Mouse (Mus musculus): ENCODE measurements around the gene Xpo5. TPM values are rescaled to one million over a fixed set of nuclear protein-coding genes. Genes with fewer than 3 reads are reported as not detected.

Xpo5 gene
- 10 to 100 TPM; 39.5 to 54.2 (median 46.8) TPM for total RNA-seq (2022)

DNA sequence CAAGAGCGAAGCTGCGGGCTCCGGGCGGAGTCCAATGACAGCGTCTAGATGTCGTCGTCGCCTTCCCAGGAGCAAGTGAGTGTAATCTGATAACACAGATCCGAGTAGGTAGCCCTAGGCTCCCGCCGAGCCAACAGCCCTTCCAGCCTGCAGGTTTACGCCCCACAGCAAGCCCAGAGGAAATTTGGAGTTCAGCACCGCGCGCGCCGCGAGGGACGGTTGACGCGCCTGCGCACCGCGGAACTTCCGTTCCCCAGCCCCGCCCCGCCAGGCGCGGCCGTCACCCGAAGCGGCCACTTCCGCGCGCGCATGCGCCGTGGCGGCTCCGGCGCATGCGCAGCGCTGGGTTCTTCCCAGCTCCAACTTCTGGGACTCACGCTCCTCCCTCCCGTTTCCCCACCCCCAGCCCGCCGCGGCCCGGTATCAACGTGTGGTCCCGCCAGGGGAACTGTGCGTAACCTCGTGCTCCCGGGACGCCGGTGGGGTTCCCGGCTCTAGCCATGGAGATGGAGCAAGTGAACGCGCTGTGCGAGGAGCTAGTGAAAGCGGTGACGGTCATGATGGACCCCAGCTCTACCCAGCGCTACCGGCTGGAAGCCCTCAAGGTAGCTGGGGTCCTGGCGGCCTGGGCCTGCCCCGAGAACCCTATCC, at the start of gene Xpo5, which contains the start of gene Polh:
Gene Xpo5 (plus strand): TSS at position 362 of the 651 bp plus-strand sequence.
Gene Polh (minus strand): TSS at position 225 of the 651 bp plus-strand sequence.
- peak; percentile 86 to 90 for DNase-seq (ENCODE audit: low spot score in 2 of 2)

DNA sequence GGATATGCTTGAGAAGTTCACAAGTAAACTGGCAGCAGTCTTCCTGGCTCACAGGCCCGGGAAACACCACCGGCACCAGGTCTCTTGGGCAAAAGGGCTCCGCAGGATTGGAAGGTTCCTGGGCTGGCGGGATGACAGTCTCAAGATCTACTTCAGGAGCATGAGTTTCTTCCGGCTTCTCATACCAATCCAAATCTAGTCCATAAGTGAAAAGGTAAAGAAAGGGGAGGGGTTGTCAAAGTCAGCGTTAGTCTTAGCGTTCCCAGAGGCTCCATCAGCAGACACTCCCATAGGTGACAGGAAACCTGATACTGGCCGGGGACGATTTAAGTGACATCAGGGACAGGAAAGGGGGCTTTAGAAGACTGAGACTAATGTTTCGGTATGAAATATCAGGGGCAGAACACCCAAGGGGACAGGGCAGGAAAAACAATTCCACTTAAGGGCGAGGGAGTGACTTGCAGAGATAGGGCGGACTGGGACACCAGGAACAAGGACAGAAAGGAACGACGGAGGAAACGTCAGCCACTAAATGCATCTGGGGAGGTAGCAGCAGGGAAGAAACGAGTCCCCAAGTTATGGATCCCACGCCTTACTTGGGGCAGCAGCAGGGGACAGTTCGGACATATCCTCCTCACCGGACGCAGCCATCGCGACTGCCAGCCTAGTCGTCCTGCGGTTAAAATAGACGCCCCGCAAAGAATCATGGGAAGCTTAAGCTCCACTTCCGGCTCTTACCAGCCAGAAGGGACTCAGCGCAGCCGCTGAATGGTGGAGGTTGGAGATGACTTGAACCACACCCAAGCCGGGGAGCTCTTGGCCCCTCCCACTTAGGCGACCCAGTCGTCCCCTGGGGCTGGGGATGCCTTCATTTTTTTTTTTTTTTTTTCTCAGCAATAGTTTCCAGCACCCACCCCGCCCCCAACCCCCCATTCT, 49.5 kb upstream of the Xpo5 start, which contains the start of gene Mad2l1bp:
Gene Mad2l1bp (minus strand): TSS at position 707 of the 936 bp plus-strand sequence.
- DNase-seq (ENCODE audit: low spot score in 2 of 2), result peak; percentile 84

DNA sequence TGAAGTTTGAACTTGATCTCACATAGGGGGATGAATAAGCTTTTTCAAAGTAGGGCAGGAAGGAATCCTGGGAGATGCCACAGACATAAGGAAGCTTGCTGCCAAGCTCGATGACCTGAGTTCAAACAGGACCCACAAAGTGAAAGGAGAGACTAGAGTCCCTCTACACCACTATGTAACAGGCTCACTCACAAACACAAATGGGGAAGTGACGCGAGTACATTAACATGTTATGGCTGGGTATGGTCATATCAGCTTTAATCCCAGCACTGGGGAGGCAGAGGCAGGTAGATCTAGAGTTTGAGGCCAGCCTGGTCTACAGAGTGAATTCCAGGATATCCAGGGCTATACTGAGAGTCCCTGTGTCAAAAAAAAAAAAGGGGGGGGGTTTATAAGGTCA, 48.2 kb upstream of the Xpo5 start:
- DNase-seq (ENCODE audit: low spot score in 2 of 2), result no peak

DNA sequence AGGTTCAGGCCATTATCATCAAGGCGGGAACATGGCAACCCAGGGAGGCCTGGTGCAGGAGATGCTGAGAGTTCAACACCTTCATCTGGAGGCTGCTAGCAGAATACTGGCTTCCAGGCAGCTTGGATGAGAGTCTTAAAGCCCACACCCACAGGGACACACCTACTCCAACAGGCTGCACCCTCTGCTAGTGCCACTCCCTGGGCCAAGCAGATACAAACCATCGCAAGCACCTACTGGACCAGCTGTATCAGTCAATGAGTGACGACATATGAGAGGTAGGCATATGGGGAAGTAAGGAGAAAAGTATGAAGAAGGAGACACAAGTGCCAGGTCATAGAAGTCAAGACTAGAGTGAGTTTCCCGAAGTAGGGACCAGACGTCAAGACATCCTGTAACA, 45.9 kb upstream of the Xpo5 start:
- DNase-seq (ENCODE audit: low spot score in 2 of 2), result no peak

DNA sequence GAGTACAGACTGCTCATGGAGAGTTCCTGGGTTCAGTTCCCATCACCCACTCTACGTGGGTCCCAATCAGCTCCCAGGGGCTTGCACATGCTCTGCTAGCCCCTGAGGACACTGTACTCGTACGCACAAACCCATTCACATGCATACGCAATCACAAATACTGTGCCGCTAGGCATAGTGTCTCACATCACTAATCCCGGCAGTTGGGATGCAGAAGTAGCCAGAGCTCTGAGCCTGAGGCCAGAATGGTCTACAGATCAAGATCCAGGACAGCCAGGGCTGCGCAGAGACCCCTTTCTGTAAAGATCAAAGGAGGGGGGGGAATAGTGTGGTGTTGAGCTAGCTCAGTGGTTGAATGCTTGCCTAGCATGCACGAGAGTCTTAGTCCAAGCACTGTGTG, 45.5 kb upstream of the Xpo5 start:
- no peak for DNase-seq (ENCODE audit: low spot score in 2 of 2)

DNA sequence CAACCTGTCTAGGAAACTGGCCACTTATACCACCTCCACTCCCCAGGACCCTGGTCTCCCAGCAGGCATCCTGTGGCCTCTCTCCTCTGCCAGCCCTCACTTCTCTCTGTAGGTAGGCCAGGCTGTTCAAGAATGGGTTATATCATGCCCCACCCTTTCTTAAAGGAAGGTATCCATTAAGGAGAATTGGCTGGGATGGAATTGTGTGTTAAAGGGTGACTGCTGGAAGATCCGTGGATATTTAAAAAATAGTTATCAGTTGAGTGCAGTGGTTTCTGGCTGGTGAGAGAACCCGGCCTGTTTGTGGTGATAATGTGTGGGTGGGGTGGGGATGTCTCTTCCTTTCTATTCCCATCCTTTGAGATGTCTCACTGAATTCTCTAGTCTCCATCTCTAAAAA, 43.3 kb upstream of the Xpo5 start:
- no peak for DNase-seq (ENCODE audit: low spot score in 2 of 2)

DNA sequence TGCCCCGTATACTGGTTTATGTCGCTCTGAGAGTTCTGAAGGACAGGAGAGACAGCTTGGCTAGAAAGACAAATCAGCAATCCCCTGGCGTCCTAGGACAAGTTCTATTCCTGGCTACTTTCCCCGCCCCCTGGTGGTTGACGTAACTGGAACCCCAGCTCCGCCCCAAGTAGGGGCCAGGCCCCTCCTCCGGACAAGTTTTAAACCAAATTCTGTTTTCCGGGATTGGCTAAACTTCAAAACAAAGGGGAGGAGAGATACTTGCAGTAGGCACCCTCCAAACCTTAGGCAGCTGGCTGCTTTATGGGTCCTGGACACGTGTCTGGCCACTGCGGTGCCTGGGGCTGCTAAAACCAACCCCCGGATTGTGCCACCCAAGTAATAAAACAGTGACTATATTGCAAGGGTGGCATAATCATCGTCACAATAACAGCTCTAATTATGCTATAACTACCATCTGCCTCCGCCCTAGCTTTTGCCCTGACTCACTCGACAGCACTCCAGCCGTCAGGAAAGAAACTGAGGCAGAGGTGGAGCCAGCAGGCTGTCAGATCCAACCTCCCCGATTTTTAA, 42.4 kb upstream of the Xpo5 start:
- DNase-seq (ENCODE audit: low spot score in 2 of 2), result peak; percentile 84 to 87

DNA sequence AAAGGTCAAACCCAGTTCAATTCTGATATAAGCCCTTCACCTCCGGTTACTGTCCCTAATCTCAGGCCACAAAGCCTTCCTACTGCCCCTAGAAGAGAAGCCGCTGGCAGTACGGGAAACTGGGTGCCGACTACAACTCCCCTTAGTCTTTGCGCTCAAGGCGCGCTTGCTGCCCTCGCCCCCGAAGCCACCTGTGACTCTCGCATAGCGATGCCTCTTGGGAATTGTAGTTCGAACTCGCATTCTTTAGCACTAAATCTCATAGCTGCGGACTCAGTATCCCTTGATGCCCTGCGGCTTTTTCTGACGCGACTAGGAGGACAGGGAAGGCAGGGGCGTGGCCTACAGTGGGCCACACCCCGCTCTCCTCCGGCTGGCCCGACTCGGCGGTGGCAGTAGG, 41.9 kb upstream of the Xpo5 start, which contains the start of gene Gtpbp2:
Gene Gtpbp2 (plus strand): TSS at position 347 of the 400 bp plus-strand sequence.
- DNase-seq (ENCODE audit: low spot score in 2 of 2), result peak; percentile 96 to 99

DNA sequence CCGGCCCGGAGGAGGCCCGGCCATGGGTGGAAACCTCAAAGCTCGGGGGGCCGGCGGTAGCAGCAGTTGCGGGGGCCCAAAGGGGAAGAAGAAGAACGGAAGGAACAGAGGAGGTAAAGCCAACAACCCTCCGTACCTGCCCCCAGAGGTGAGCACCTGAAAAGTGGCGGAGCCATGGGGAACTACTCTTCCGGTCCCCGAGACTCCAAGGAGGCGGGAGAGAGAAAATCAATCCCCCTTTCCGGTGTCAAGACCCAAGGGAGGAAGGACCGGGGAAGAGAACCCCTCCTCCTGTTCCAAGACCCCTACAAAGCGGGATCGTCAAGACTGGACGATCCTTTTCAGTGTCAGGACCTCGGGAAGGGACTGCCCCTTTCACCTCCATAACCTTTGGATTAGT, 41.4 kb upstream of the Xpo5 start:
- no peak for DNase-seq (ENCODE audit: low spot score in 2 of 2)

DNA sequence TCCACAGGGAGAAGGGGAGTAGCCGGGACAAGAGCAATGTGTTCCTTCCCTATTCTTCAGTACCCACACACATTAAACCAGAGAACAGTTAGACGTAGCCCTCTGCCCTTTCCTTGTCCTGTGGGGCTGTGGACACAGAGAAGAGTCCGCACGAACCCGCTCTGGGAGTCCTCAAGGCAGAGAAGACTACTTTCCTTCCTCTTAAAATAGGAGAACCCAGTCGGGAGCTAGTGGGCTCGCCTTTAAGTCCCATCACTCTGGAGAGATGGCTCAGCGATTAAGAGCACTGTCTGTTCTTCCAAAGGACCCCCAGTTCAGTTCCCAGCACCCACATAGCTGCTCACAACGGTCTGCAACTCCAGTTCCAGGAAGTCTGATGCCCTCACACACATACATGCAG, 40.9 kb upstream of the Xpo5 start:
- DNase-seq (ENCODE audit: low spot score in 2 of 2), result no peak

DNA sequence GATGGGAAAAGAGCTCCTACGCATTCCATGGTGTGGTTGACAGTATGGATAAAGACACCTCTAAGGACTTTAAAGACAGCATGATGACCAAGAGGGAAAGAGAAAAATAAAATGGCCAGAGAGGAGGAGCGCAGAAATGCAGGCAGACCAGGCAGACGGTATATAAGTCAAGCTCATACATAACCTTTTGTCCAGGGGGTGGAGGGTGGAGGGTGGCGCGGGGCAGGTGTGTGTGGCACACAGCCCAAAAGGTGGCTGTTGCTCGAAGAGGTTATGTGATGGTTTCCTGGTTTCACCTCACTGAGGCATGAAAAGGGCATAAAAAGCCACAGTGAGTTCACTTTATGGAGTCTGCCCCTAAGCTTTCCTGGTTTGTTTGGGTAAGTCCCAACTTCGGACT, 40.0 kb upstream of the Xpo5 start:
- DNase-seq (ENCODE audit: low spot score in 2 of 2), result no peak

DNA sequence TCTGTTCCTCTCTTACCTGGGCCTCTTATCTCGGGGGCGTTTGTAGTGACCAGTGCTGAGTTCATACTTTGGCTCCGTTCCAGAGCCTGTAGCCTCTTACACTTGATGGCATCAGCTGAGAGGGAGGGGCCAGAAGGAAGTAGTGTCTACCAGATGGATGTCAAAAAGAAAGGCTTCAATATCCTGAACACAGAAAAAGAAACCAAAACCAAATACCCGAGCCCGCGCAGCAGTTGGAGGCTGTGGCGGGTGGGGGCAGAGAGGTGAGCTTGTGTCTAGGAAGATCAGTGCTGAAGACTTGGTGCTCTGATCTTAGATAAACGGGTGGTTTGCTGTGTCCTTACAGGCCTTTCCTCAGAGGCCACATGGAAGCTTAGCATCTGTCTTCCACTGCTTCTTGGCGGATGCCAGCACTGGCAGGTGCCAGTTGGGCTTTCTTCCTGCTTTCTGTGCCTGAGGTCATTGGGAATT, 39.6 kb upstream of the Xpo5 start:
- DNase-seq (ENCODE audit: low spot score in 2 of 2), result no peak

DNA sequence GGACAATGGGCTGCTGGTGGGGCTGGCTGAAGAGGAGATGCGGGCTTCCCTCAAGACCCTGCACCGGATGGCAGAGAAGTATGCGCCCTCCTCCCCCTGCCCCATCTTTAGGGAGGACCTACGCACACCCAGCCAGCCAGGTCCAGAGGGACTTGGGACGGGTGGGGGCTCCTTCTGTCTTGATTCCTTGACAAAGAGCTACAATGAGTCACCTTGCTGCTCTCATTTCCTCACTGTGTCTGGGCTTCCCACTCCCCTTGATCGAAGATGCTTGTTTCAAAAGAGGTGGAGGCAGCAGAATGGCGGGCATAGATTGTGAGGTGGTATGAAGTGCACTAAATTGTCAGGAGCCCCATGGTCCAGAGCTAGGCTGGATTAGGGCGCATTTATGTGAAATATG, 38.3 kb upstream of the Xpo5 start:
- no peak for DNase-seq (ENCODE audit: low spot score in 2 of 2)

DNA sequence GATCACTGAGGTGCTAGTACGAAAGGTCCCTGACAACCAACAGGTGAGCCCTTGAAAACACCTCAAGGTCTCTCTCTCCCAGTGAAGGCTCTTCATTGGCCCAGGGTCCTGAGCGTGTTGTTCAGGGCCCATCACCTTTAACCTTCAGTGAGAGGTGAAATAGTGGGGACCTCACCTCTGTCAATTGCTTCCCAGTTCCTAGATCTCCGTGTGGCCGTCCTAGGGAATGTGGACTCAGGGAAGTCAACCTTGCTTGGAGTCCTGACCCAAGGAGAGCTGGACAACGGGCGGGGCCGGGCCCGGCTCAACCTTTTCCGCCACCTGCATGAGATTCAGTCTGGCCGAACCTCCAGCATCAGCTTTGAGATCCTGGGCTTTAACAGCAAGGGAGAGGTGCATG, 37.8 kb upstream of the Xpo5 start:
- no peak for DNase-seq (ENCODE audit: low spot score in 2 of 2)

DNA sequence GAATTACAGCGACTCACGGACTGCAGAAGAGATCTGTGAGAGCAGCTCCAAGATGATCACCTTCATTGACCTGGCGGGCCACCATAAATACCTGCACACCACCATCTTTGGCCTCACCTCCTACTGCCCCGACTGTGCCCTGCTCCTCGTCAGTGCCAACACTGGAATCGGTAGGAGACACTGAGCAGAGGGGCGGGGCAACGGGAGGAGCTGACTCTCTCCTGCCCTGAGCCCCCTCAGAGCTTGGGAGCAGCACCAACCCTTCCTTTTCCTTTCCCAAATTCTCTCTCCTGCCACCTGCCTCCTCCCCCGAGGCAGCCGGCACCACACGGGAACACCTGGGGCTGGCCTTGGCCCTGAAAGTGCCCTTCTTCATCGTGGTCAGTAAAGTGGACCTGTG, 37.1 kb upstream of the Xpo5 start:
- no peak for DNase-seq (ENCODE audit: low spot score in 2 of 2)

DNA sequence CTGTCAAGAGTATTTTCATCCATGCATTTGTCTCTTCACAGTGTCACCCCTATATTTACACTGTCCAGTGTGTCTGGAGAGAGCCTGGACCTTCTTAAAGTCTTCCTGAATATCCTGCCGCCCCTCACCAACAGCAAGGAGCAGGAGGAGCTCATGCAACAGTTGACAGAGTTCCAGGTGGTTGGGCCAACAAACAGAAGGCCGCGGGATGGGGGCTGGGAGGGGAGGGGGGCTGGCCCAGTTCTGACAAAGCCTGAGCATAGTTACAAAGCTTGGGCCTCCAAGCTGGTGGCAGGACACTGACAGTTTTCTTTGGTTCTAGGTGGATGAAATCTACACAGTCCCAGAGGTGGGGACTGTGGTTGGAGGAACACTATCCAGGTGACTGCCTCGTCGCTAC, 36.3 kb upstream of the Xpo5 start:
- no peak for DNase-seq (ENCODE audit: low spot score in 2 of 2)

DNA sequence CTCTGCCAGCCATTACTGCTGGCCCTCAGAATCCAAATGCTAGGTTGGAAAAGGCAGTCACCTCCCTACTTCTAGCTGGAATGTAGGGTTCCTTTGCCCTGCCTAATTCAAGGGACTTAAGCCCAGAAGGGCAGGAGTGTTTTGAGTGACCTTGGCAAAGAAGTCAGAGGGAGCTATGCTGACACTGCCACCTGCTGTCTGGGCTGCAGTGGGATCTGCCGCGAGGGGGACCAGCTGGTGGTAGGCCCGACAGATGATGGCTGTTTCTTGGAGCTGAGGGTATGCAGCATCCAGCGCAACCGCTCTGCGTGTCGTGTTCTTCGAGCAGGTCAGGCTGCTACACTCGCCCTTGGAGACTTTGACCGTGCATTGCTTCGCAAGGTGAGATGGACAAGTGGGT, 35.6 kb upstream of the Xpo5 start:
- no peak for DNase-seq (ENCODE audit: low spot score in 2 of 2)

DNA sequence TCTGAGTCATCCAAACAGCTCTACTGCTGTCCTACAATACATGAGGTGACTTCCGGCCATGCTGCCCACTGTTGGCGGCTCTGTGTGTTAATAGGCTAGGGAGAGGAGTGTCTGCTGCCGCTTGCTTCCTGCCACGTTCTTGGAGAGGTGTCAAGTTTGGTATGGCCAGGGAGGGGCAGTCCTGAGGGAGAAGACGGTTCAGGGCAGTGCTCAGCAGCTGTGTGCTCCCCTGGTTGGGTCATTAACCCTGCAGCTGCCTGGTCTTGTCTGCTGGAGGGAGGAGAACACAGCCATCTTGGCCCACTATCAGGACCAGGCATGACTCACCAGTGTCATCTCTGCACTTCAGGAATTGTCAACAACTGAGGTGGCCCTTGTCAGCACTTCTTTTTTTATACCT, 34.3 kb upstream of the Xpo5 start:
- no peak for DNase-seq (ENCODE audit: low spot score in 2 of 2)

DNA sequence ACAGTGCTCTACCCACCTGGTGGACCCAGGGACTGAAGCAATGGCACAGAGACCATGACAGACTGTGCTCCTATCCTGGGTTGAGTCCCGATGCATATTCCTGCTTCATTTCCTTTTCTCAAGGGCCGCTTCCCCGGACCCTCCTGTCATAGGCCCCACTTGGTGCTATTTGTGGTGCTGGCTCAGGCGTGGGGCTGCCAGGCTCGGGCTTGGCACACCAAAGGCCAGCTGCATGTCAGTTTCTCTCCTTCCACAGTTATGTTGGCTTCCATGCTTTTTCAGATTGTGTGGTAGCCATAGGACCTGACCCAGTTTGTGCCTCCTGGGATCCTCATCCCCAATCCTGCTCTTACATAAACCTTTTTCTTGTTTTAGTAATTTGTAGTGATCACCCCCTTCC, 33.8 kb upstream of the Xpo5 start:
- DNase-seq (ENCODE audit: low spot score in 2 of 2), result no peak

DNA sequence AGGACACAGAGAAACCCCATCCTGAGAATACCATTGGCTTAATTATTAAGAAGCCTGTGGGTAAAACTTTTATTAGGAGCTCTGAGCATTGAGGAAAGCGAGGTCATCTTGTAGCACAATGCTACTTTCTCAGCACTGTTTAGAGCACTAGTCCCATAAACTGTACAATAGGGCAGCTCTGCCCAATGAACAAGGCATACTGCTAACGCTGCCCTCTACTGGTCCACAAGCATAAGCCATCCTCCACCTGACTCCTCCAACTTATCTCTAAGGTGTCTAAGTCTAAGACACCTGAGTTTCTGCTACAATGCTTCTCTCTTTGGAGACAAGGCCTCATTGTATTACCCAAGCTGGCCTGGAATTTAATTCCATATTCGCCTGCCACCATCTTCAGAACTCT, 32.0 kb upstream of the Xpo5 start:
- no peak for DNase-seq (ENCODE audit: low spot score in 2 of 2)

DNA sequence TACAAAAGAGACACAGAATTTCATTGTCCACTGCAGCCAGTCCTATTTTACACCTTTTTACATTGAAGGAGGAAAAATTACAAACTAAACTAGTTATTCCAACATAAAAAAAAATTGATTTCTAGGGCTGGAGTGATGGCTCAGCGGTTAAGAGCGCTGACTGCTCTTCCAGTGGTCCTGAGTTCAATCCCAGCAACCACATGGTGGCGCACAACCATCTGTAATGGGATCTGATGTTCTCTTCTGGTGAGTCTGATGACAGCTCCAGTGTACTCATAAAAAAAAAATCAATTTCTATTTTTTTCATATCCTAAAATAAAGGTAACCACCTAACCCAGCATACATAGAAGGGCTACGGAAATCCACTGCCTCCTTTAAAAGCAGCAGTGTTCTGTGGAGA, 20.3 kb upstream of the Xpo5 start:
- DNase-seq (ENCODE audit: low spot score in 2 of 2), result no peak

DNA sequence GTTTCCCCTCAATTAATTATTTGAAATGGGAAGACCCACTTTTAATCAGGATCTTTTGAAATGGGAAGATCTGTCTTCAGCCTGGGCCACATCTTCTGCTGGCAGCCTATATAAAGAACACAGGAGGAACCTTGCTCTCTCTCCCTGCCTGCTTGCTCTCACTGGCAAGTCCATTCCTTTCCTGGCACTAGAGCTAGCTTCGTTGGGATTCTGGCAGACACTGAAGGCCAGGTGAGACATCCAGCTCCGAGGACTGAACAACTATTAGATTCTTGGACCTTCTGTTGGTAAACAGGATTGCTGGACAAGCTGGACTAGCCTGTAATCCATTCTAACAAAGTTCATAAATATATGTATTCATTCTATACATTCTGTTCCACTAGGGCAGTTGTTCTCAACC, 13.8 kb upstream of the Xpo5 start:
- DNase-seq (ENCODE audit: low spot score in 2 of 2), result no peak

Data from layer of hippocampus, adult 8-10 months (tissue).